Mouse (Mus musculus) MEL (cell line): ENCODE results near the gene Scarb1. TPM values are rescaled to one million over a fixed set of nuclear protein-coding genes. Genes with fewer than 3 reads are reported as not detected.

ENCODE experiments used
- DNase-seq: peaks from one replicate; pipeline ENCODE4 v3.0.0; 2011; ENCODE audit warnings: low read depth, low spot score
- H3K27ac ChIP-seq: 2 replicates; pipeline ENCODE4 v1.5.1; 2012; ENCODE audit warnings: low read depth, mild to moderate bottlenecking, control low read depth, low read length, moderate library complexity; ENCODE audit not compliant: control insufficient read depth
- H3K27me3 ChIP-seq, 2 experiments: fragments of 150-350 bp in 1 of 2; sonication (generic) in 1 of 2; 2 replicates each; pipeline ENCODE4 v1.6.1; 2012; ENCODE audit warnings: low read length in 2 of 2, mild to moderate bottlenecking in 2 of 2, improper control_type of control experiment in 1 of 2, moderate library complexity in 1 of 2; ENCODE audit not compliant: insufficient read depth in 2 of 2, control insufficient read depth in 1 of 2
- H3K36me3 ChIP-seq, 2 experiments: 2 replicates each; pipeline ENCODE4 v1.6.1; 2012 to 2014; ENCODE audit warnings: low read length in 2 of 2, improper control_type of control experiment in 1 of 2, inconsistent platforms in 1 of 2, mild to moderate bottlenecking in 1 of 2; ENCODE audit not compliant: insufficient read depth in 2 of 2, control insufficient read depth in 1 of 2
- H3K4me1 ChIP-seq, 2 experiments: fragments of 150-350 bp in 1 of 2; sonication (generic) in 1 of 2; 2 replicates each; pipeline ENCODE4 v1.6.1; 2012; ENCODE audit warnings: low read length in 2 of 2, improper control_type of control experiment in 1 of 2, mild to moderate bottlenecking in 1 of 2; ENCODE audit not compliant: insufficient read depth in 2 of 2, control insufficient read depth in 1 of 2
- H3K4me3 ChIP-seq, 2 experiments: fragments of 150-350 bp in 1 of 2; sonication (generic) in 1 of 2; 2 replicates each; pipeline ENCODE4 v1.5.1; 2012; ENCODE audit warnings: low read depth in 2 of 2, low read length in 2 of 2, mild to moderate bottlenecking in 2 of 2, moderate library complexity in 2 of 2, control low read depth in 1 of 2, improper control_type of control experiment in 1 of 2; ENCODE audit not compliant: control insufficient read depth in 1 of 2, insufficient read depth in 1 of 2
- H3K79me2 ChIP-seq: 2 replicates; pipeline ENCODE4 v1.6.1; 2012; ENCODE audit warnings: mild to moderate bottlenecking, low read length, moderate library complexity; ENCODE audit not compliant: control insufficient read depth, poor library complexity, insufficient read depth
- H3K9ac ChIP-seq: 2 replicates; pipeline ENCODE4 v1.6.1; 2012; ENCODE audit warnings: low read depth, mild to moderate bottlenecking, control low read depth, low read length, moderate library complexity; ENCODE audit not compliant: control insufficient read depth, poor library complexity, severe bottlenecking
- H3K9me3 ChIP-seq: fragments of 150-350 bp; sonication (generic); replicated peaks from 2 replicates; pipeline ENCODE4 v1.6.1; 2012; ENCODE audit warnings: mild to moderate bottlenecking, low read length, improper control_type of control experiment, moderate library complexity; ENCODE audit not compliant: insufficient read depth
- BHLHE40 ChIP-seq: IDR thresholded peaks from 2 replicates; pipeline ENCODE4 v1.6.1; 2012; ENCODE audit warnings: low read depth, mild to moderate bottlenecking, inconsistent platforms, low read length, improper control_type of control experiment, borderline replicate concordance
- CHD1 ChIP-seq: IDR thresholded peaks from 2 replicates; pipeline ENCODE4 v1.6.1; 2012; ENCODE audit warnings: low read depth, mild to moderate bottlenecking, inconsistent platforms, low read length, improper control_type of control experiment
- CHD2 ChIP-seq: IDR thresholded peaks from 2 replicates; pipeline ENCODE4 v1.6.1; 2011; ENCODE audit warnings: low read length, improper control_type of control experiment
- CTCF ChIP-seq, 3 experiments: IDR thresholded peaks in 2 of 3; conservative IDR thresholded peaks in 1 of 3; 2 replicates each; pipeline ENCODE4 v1.5.1; 2011 to 2012; ENCODE audit warnings: low read length in 3 of 3, low read depth in 2 of 3, mild to moderate bottlenecking in 2 of 3, improper control_type of control experiment in 1 of 3, inconsistent platforms in 1 of 3, mixed read lengths in 1 of 3, moderate library complexity in 1 of 3; ENCODE audit not compliant: control insufficient read depth in 1 of 3, insufficient read depth in 1 of 3, poor library complexity in 1 of 3, severe bottlenecking in 1 of 3
- E2F4 ChIP-seq: IDR thresholded peaks from 2 replicates; pipeline ENCODE4 v1.6.1; 2011; ENCODE audit warnings: low read depth, low read length, improper control_type of control experiment, borderline replicate concordance
- ELF1 ChIP-seq: IDR thresholded peaks from 2 replicates; pipeline ENCODE4 v1.6.1; 2014; ENCODE audit warnings: low read depth, mild to moderate bottlenecking, inconsistent platforms, low read length, improper control_type of control experiment, moderate library complexity
- EP300 ChIP-seq, 2 experiments: IDR thresholded peaks; 2 replicates each; pipeline ENCODE4 v1.6.1; 2011; ENCODE audit warnings: improper control_type of control experiment in 2 of 2, low read length in 2 of 2, low read depth in 1 of 2, mild to moderate bottlenecking in 1 of 2
- ETS1 ChIP-seq: IDR thresholded peaks from 2 replicates; pipeline ENCODE4 v1.6.1; 2012; ENCODE audit warnings: low read depth, mild to moderate bottlenecking, inconsistent platforms, low read length, improper control_type of control experiment, moderate library complexity
- GABPA ChIP-seq: IDR thresholded peaks from 2 replicates; pipeline ENCODE4 v1.6.1; 2012; ENCODE audit warnings: low read depth, mild to moderate bottlenecking, inconsistent platforms, low read length, improper control_type of control experiment, moderate library complexity
- GATA1 ChIP-seq: IDR thresholded peaks from 2 replicates; pipeline ENCODE4 v1.6.1; 2011; ENCODE audit warnings: low read depth, low read length, improper control_type of control experiment
- JUND ChIP-seq: IDR thresholded peaks from 2 replicates; pipeline ENCODE4 v1.6.1; 2011; ENCODE audit warnings: low read depth, mild to moderate bottlenecking, improper control_type of control experiment, low read length
- MAFK ChIP-seq: IDR thresholded peaks from 2 replicates; pipeline ENCODE4 v1.6.1; 2011; ENCODE audit warnings: low read depth, mild to moderate bottlenecking, low read length, improper control_type of control experiment, borderline replicate concordance
- MAX ChIP-seq: IDR thresholded peaks from 2 replicates; pipeline ENCODE4 v1.6.1; 2011; ENCODE audit warnings: low read length, improper control_type of control experiment
- MAZ ChIP-seq: IDR thresholded peaks from 2 replicates; pipeline ENCODE4 v1.6.1; 2012; ENCODE audit warnings: low read depth, mild to moderate bottlenecking, inconsistent platforms, low read length, improper control_type of control experiment
- MEF2A ChIP-seq: IDR thresholded peaks from 2 replicates; pipeline ENCODE4 v1.6.1; 2014; ENCODE audit warnings: low read depth, mild to moderate bottlenecking, inconsistent platforms, low read length, improper control_type of control experiment; ENCODE audit not compliant: poor library complexity, insufficient replicate concordance, severe bottlenecking; ENCODE audit errors: extremely low read depth
- MXI1 ChIP-seq: IDR thresholded peaks from 2 replicates; pipeline ENCODE4 v1.6.1; 2011; ENCODE audit warnings: mild to moderate bottlenecking, low read depth, low read length, improper control_type of control experiment
- MYB ChIP-seq: IDR thresholded peaks from 2 replicates; pipeline ENCODE4 v1.6.1; 2011; ENCODE audit warnings: mild to moderate bottlenecking, low read depth, low read length, improper control_type of control experiment
- MYC ChIP-seq: IDR thresholded peaks from 2 replicates; pipeline ENCODE4 v1.6.1; 2011; ENCODE audit warnings: low read depth, mild to moderate bottlenecking, low read length, improper control_type of control experiment, moderate library complexity
- NELFE ChIP-seq: IDR thresholded peaks from 2 replicates; pipeline ENCODE4 v1.6.1; 2011; ENCODE audit warnings: low read depth, low read length, improper control_type of control experiment
- POLR2AphosphoS2 ChIP-seq: IDR thresholded peaks from 2 replicates; pipeline ENCODE4 v1.6.1; 2011; ENCODE audit warnings: low read length, improper control_type of control experiment
- POLR2AphosphoS5 ChIP-seq: IDR thresholded peaks from 2 replicates; pipeline ENCODE4 v1.6.1; 2012; ENCODE audit warnings: low read depth, borderline replicate concordance, mild to moderate bottlenecking, inconsistent platforms, low read length, moderate library complexity, mixed read lengths
- RAD21 ChIP-seq: IDR thresholded peaks from 2 replicates; pipeline ENCODE4 v1.6.1; 2011; ENCODE audit warnings: mild to moderate bottlenecking, low read depth, low read length, improper control_type of control experiment
- RCOR1 ChIP-seq: IDR thresholded peaks from 2 replicates; pipeline ENCODE4 v1.6.1; 2012; ENCODE audit warnings: low read depth, mild to moderate bottlenecking, inconsistent platforms, low read length, improper control_type of control experiment
- SIN3A ChIP-seq: IDR thresholded peaks from 2 replicates; pipeline ENCODE4 v1.6.1; 2012; ENCODE audit warnings: low read length, improper control_type of control experiment, inconsistent platforms
- SMC3 ChIP-seq: IDR thresholded peaks from 2 replicates; pipeline ENCODE4 v1.6.1; 2011; ENCODE audit warnings: low read depth, low read length, improper control_type of control experiment
- TAL1 ChIP-seq: IDR thresholded peaks from 2 replicates; pipeline ENCODE4 v1.6.1; 2012; ENCODE audit warnings: mild to moderate bottlenecking, inconsistent platforms, low read length, moderate library complexity, mixed read lengths
- TCF12 ChIP-seq: IDR thresholded peaks from 2 replicates; pipeline ENCODE4 v1.6.1; 2014; ENCODE audit warnings: low read depth, mild to moderate bottlenecking, inconsistent platforms, low read length, improper control_type of control experiment, moderate library complexity
- UBTF ChIP-seq: IDR thresholded peaks from 2 replicates; pipeline ENCODE4 v1.6.1; 2012; ENCODE audit warnings: low read depth, mild to moderate bottlenecking, inconsistent platforms, low read length, improper control_type of control experiment, moderate library complexity, borderline replicate concordance; ENCODE audit not compliant: insufficient read depth
- USF2 ChIP-seq, 2 experiments: IDR thresholded peaks; 2 replicates each; pipeline ENCODE4 v1.6.1; 2011 to 2012; ENCODE audit warnings: improper control_type of control experiment in 2 of 2, low read length in 2 of 2, borderline replicate concordance in 1 of 2, inconsistent platforms in 1 of 2, low read depth in 1 of 2, mild to moderate bottlenecking in 1 of 2; ENCODE audit not compliant: insufficient read depth in 1 of 2
- ZC3H11A ChIP-seq: IDR thresholded peaks from 2 replicates; pipeline ENCODE4 v1.6.1; 2012; ENCODE audit warnings: low read depth, mild to moderate bottlenecking, inconsistent platforms, low read length, improper control_type of control experiment
- ZMIZ1 ChIP-seq: IDR thresholded peaks from 2 replicates; pipeline ENCODE4 v1.6.1; 2012; ENCODE audit warnings: low read depth, mild to moderate bottlenecking, inconsistent platforms, low read length, improper control_type of control experiment, moderate library complexity
- ZNF384 ChIP-seq: IDR thresholded peaks from 2 replicates; pipeline ENCODE4 v1.6.1; 2012; ENCODE audit warnings: low read depth, mild to moderate bottlenecking, inconsistent platforms, low read length, improper control_type of control experiment
- polyA plus RNA-seq, 2 experiments: library from polyadenylated mRNA; stranded (reverse) in 1 of 2; unstranded in 1 of 2; fragments of >175 nt in 1 of 2; fragments of >200 nt in 1 of 2; gene quantifications; 2 replicates each; pipeline versions ENCODE4 v1.2.1 to v1.2.4; 2012; ENCODE audit warnings: low replicate concordance in 2 of 2, low read depth in 1 of 2; ENCODE audit not compliant: insufficient read length in 2 of 2, insufficient read depth in 1 of 2, missing spikeins in 1 of 2
- total RNA-seq: library from RNA; depleted of rRNA; stranded (reverse); fragments of 300-350 nt; gene quantifications from 2 replicates; pipeline ENCODE4 v1.2.3, GENCODE M21; 2012

Scarb1 gene
- total and polyA plus RNA-seq, 3 experiments = 53.1 to 98.3 TPM; not detected in 1

GRCm38 (mm10) chr5:125341459-125342090 lies 681 bp upstream of the Scarb1 start:
- Histone ChIP-seq H3K9ac (peak overlapping the region; percentile 56), H3K9me3 (no peaks in the 10 kb centered on the region), H3K27ac (peak overlapping the region; percentile 62), H3K79me2 (peaks cover 41% of the 10 kb centered on the region), H3K4me1 (peaks cover 3 to 19% of the 10 kb centered on the region in 2 experiments), H3K27me3 (no peaks in the 10 kb centered on the region), H3K4me3 (peak overlapping the region; percentile 35 to 68), H3K36me3 (peaks cover 0 to 9% of the 10 kb centered on the region in 2 experiments; a peak in 3 of 4 replicates)
- peak; percentile 83 for DNase-seq
- TF ChIP-seq MEF2A = no peak
- no peak for TF ChIP-seq CTCF (IDR thresholded peaks at IDR 0.05 in 2 of 3, conservative IDR thresholded peaks at IDR 0.05 in 1 of 3; ENCODE audit: control insufficient read depth in 1 of 3, insufficient read depth in 1 of 3, low read depth in 2 of 3, low read length in 3 of 3, poor library complexity in 1 of 3, severe bottlenecking in 1 of 3)
- no peak for TF ChIP-seq POLR2AphosphoS5
- no peak for TF ChIP-seq MAFK
- TF ChIP-seq RAD21 = no peak
- TF ChIP-seq UBTF = no peak
- TF ChIP-seq SMC3 = no peak
- TF ChIP-seq ETS1 = peak; percentile 76
- no peak for TF ChIP-seq ZMIZ1
- no peak for TF ChIP-seq E2F4
- TF ChIP-seq SIN3A = peak; percentile 70
- TF ChIP-seq MYB = peak; percentile 46
- TF ChIP-seq TAL1 = peak; percentile 81
- peak; percentile 63; the same call in 1 of the 2 replicates for TF ChIP-seq BHLHE40
- TF ChIP-seq ZNF384 = peak; percentile 90
- TF ChIP-seq TCF12 = peak; percentile 92
- peak; percentile 63; the same call in 1 of the 2 replicates for TF ChIP-seq MAX
- no peak for TF ChIP-seq USF2 (IDR thresholded peaks at IDR 0.05; ENCODE audit: borderline replicate concordance in 1 of 2, insufficient read depth in 1 of 2, low read depth in 1 of 2, low read length in 2 of 2)
- TF ChIP-seq GATA1 = peak; percentile 93
- no peak for TF ChIP-seq ELF1
- no peak; the same call in 1 of the 2 replicates for TF ChIP-seq MAZ
- no peak; the same call in 1 of the 2 replicates for TF ChIP-seq CHD2
- peak; percentile 72 for TF ChIP-seq RCOR1
- peak; percentile 88 to 93 for TF ChIP-seq EP300 (IDR thresholded peaks at IDR 0.05; ENCODE audit: low read depth in 1 of 2, low read length in 2 of 2)
- TF ChIP-seq MYC = peak; percentile 86
- TF ChIP-seq POLR2AphosphoS2 = no peak
- TF ChIP-seq GABPA = no peak
- TF ChIP-seq CHD1 = no peak
- 0 out of 2 replicates have a peak, but pooled peaks have one; percentile 2 for TF ChIP-seq ZC3H11A
- TF ChIP-seq NELFE = no peak
- TF ChIP-seq JUND = 0 out of 2 replicates have a peak, but pooled peaks have one; percentile 43
- TF ChIP-seq MXI1 = no peak
